Mouse (Mus musculus): Measurements from ENCODE around the gene Fgd3. TPM values are rescaled to one million over a fixed set of nuclear protein-coding genes. Genes with fewer than 3 reads are reported as not detected.

Fgd3 gene
- total RNA-seq, 2 experiments from 2014 or later: 5.3 to 6.0 TPM

- DNase-seq (ENCODE audit: low spot score in 2 of 2): no peak
These were observed 69.2 kb downstream of the Fgd3 start for GRCm38 (mm10) chr13:49250716-49251517.

GRCm38 (mm10) chr13:49249634-49250033 is 70.5 kb downstream of the Fgd3 start:
- DNase-seq (ENCODE audit: low spot score in 2 of 2): no peak

GRCm38 (mm10) chr13:49248923-49249322 is 71.2 kb downstream of the Fgd3 start:
- no peak for DNase-seq (ENCODE audit: low spot score in 2 of 2)

GRCm38 (mm10) chr13:49248467-49248862 is 71.6 kb downstream of the Fgd3 start, which contains the start of gene Susd3:
Gene Susd3 (minus strand): TSS chr13:49248706.
- DNase-seq (ENCODE audit: low spot score in 2 of 2): no peak

GRCm38 (mm10) chr13:49247740-49248466 is 72.2 kb downstream of the Fgd3 start:
- DNase-seq (ENCODE audit: low spot score in 2 of 2): no peak

- DNase-seq (ENCODE audit: low spot score in 2 of 2): no peak
These were observed 72.8 kb downstream of the Fgd3 start for GRCm38 (mm10) chr13:49247232-49247739.

- DNase-seq (ENCODE audit: low spot score in 2 of 2): no peak
These were observed 73.5 kb downstream of the Fgd3 start for GRCm38 (mm10) chr13:49246626-49247025.

- no peak for DNase-seq (ENCODE audit: low spot score in 2 of 2)
These were observed 74.1 kb downstream of the Fgd3 start for GRCm38 (mm10) chr13:49246011-49246410.

- DNase-seq (ENCODE audit: low spot score in 2 of 2): no peak
These were observed 74.9 kb downstream of the Fgd3 start for GRCm38 (mm10) chr13:49245251-49245650.

- no peak for DNase-seq (ENCODE audit: low spot score in 2 of 2)
These were observed 76.6 kb downstream of the Fgd3 start for GRCm38 (mm10) chr13:49243492-49243891.

- DNase-seq (ENCODE audit: low spot score in 2 of 2): no peak
These were observed 77.6 kb downstream of the Fgd3 start for GRCm38 (mm10) chr13:49242321-49243065.

GRCm38 (mm10) chr13:49238737-49239136 is 81.4 kb downstream of the Fgd3 start:
- DNase-seq (ENCODE audit: low spot score in 2 of 2): no peak

- no peak for DNase-seq (ENCODE audit: low spot score in 2 of 2)
These were observed 82.5 kb downstream of the Fgd3 start for GRCm38 (mm10) chr13:49237617-49238016.

- DNase-seq (ENCODE audit: low spot score in 2 of 2): no peak
These were observed 85.4 kb downstream of the Fgd3 start for GRCm38 (mm10) chr13:49234711-49235110.

GRCm38 (mm10) chr13:49233792-49234572 is 86.1 kb downstream of the Fgd3 start:
- no peak for DNase-seq (ENCODE audit: low spot score in 2 of 2)

- DNase-seq (ENCODE audit: low spot score in 2 of 2): no peak
These were observed 94.5 kb downstream of the Fgd3 start for GRCm38 (mm10) chr13:49225633-49226032.

- no peak for DNase-seq (ENCODE audit: low spot score in 2 of 2)
These were observed 95.0 kb downstream of the Fgd3 start for GRCm38 (mm10) chr13:49225159-49225558.

GRCm38 (mm10) chr13:49224729-49225128 is 95.4 kb downstream of the Fgd3 start:
- no peak for DNase-seq (ENCODE audit: low spot score in 2 of 2)

- DNase-seq (ENCODE audit: low spot score in 2 of 2): no peak
These were observed 95.8 kb downstream of the Fgd3 start for GRCm38 (mm10) chr13:49224314-49224713.

GRCm38 (mm10) chr13:49220912-49221311 is 99.2 kb downstream of the Fgd3 start:
- no peak for DNase-seq (ENCODE audit: low spot score in 2 of 2)

- no peak for DNase-seq (ENCODE audit: low spot score in 2 of 2)
These were observed 100.7 kb downstream of the Fgd3 start for GRCm38 (mm10) chr13:49219367-49219766.
